Mouse (Mus musculus): ENCODE results near the gene Hoxa11.

GRCm38 (mm10) chr6:52247766-52248637 is 2.4 kb upstream of the Hoxa11 start:
- TF ChIP-seq ZC3H11A (IDR thresholded peaks at IDR 0.05; ENCODE audit: borderline replicate concordance, low read depth, low read length) = no peak
- no peak for TF ChIP-seq HCFC1 (IDR thresholded peaks at IDR 0.05; ENCODE audit: borderline replicate concordance, insufficient read depth, low read length)
- TF ChIP-seq ZNF384 (IDR thresholded peaks at IDR 0.05; ENCODE audit: low read depth, low read length) = no peak
